Mouse (Mus musculus): ENCODE measurements at regions not wholly inside any gene's neighbourhood (a gene's known extent, or its start where the extent isn't known, plus 50 kb on each side); places are given as distances from the start of the nearest gene placed in this dataset.

DNA sequence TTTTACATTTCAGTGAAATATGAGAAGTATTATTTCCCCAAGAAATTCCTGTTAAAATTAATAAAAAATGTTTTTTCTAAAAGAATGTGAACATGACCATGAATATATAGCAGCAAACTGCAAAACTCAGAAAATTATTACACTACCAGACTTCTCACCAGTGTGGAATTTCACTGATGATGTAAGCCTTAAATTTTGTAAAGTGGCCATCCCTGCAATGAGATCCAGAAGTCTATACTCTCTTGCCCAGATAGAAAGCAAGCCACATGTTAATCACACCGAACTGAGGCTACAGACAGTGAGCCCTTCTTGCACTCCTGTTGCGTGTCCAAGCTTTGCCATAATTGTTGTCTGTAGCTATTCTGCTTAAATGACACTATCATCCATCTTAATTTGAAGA is 62.6 kb upstream of the P3h2 start:
- DNase-seq: no peak

DNA sequence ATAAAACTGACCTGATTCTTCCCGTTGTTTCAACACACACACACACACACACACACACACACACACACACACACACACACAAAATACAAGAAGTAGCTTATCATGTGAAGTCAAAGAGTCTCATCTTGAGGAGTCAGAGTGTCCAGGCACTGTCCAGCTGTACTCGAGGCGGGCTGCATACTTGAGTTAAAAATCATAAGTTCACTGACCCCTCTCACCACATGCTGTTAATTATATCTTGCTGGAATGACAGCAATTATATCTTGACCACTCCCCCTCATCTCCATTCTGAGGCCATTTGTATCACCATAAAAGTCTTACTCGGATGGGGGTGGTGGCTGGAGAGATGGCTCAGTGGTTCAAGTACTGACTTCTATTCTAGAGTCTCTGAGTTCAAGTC is 58.5 kb upstream of the P3h2 start:
- DNase-seq: no peak

DNA sequence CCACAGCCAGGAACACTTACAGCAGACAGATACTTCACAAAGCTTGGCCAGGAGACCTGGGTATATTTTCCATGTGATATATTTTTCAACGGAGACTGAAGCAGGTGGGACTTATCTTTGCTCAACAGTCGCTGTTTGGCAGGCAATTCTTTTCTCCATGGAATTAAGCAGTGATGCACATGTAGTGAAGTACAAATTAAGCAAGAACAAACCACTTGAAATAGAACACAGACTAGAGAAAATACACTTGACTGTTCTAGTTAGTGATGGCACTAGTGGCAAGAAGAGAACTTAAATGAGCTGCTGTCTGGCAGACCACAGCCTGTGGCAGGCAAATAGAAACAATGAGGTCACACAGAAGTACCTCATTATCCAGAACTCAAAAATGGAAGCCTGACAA is 57.8 kb upstream of the P3h2 start:
- DNase-seq: no peak

DNA sequence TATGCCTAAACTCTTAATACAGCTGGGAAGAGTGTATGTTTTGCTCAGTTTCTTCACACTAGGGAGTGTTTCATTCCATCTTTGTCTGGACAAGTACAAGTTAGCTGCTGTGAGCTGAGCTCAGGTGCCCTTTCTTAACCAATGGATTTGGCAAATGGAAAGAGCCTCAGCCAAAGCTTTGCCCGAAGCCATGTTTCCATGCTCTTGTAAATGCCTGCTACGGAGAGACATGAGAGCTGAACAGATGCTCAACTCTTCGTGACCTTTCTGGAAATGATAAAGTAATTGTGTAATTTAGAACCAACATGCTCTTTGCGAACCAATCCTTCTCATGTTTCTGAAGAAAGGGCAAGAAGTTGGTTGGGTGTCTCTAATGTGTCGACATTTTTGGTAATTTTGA is 52.0 kb upstream of the P3h2 start:
- no peak for DNase-seq
